Mouse (Mus musculus): ENCODE data around the gene Ptprn2. TPM values are rescaled to one million over a fixed set of nuclear protein-coding genes. Genes with fewer than 3 reads are reported as not detected.

Gene Ptprn2
- total RNA-seq, 2 experiments from 2014 or later: 0.12 to 0.19 TPM

DNA sequence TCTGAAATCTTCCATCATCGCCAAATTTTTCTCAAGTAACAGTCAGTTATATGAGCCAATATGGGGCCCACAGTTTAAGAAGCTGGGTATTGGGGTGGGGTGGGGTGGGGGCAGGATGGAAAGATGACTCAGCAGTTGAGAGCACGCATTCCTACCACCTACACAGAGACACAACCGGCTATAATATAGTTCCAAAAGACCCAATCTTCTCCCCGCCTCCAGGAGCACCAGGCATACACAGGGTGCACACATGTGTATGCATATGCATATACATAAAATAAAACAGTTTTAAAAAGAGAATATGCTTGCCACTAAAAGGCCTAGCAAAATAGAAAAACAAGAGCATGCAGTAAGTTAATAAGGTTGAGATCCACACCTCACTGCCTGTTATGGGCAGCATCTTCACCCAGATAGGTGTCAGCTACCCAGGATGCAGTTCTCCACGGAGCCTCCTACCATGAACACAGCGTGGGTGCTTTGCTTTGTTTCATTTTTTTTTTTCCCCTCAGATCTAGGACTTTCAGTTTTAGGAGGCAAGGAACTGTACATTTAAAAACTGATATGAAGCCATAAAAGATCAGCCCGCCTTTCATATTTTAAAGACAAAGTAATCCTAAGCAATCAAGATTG lies 783.1 kb downstream of the Ptprn2 start:
- no peak for DNase-seq
- intact Hi-C loops (cut with DNase I): no loop called here

GRCm38 (mm10) chr12:117269310-117269709 lies 783.8 kb downstream of the Ptprn2 start:
- intact Hi-C loops (cut with DNase I): no loop called here
- DNase-seq: no peak

- no peak for DNase-seq
- intact Hi-C loops (cut with DNase I): no loop called here
Observed at GRCm38 (mm10) chr12:117270199-117270598, 784.7 kb downstream of the Ptprn2 start.

DNA sequence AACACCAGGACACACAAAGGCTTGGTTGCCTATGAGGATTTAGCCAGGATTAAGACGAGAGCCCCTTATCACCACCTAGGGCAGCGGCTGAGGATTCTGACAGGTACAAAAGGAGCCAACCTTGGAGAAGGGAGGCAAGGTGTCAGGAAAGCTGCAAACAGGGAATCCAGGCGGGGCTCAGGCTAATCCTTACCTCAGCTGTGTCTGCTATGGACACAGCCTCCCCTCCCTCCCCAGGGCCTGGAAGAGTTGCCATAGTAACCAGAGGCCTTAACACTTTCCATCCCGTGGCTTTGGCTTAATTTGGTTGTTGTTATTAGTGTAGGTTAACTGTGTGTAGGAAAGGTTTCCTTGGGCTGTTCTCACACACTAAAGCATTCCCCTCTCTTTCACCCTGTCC lies 787.6 kb downstream of the Ptprn2 start:
- intact Hi-C loops (cut with DNase I): no loop called here
- no peak for DNase-seq

DNA sequence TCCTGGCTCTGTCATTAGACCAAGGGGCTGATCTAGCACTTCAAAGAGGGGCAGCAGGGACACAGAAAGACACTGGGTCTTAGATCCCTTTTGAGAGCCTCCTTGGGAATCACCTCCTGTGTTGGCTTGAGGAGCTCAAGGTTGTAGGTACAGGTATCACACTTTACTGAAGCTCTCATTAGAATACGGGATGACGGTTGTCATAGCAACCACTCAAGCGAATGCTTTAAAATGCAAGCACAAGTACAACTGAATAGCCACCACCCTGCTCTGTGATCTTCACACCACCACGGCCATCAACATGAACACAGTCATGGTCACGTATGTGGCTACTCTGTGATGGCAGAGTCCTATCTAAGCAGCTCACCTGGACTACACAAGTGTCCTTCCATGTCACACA lies 789.1 kb downstream of the Ptprn2 start:
- DNase-seq: no peak
- intact Hi-C loops (cut with DNase I): no loop called here

GRCm38 (mm10) chr12:117280790-117281189 lies 795.3 kb downstream of the Ptprn2 start:
- intact Hi-C loops (cut with DNase I): no loop called here
- no peak for DNase-seq

DNA sequence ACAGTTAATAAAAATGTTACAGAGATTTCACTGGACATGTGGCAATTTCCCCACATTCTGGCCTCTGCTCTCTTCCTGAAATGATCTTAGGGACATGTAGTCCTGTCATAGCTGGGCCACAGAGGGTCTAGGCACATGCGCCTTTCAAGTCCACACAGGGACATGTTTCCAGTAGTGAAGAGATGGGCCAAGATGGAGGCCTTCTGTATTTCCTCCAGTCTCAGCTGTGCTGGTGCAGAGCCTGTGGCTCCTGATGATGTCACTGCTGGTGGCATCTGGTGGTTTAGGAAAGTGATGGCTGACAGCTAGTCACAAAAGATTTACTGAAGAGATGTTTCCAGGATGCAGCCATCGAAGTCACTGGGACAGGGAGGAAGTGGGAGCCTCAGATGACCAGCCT lies 797.1 kb downstream of the Ptprn2 start:
- intact Hi-C loops (cut with DNase I): no loop called here
- DNase-seq: no peak

DNA sequence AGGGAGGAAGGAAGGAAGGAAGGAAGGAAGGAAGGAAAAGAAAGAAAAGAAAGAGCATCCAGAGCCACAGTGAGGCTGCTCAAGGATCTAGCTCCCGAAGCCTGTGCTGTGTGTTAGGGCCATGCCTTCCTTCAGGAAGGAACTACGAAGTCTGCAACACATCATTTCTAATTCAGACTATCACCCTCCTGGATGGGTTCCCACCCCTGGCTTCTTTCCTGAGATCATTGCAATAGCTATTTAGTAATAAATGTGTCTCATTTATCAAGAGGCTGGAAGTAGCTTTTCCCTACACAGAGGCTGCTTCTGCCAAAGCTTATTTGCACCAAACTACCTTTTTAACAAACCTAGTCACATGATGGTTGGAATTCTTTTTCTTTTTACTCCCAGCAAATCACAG lies 801.9 kb downstream of the Ptprn2 start:
- intact Hi-C loops (cut with DNase I): no loop called here
- peak; percentile 7 to 23 for DNase-seq

DNA sequence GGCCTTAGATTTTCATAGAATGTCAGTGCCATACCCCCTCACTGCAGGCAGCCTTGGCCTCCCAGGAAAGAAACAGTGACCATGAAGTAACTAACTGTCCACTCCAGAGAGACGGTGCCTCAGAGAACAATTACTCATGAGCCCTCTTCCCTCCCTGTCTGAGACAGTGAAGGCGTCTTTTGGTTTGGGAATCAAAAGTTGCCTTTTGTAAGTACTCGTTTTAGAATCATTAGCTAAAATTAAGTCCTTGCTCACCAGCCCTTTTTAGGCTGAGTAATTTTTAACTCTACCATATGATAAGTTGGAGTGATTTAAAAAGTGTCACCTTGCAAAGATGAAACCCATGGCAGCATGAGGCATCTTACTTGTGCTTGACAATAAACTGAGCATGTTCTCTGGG lies 806.4 kb downstream of the Ptprn2 start:
- DNase-seq: no peak
- intact Hi-C loops (cut with DNase I): no loop called here

DNA sequence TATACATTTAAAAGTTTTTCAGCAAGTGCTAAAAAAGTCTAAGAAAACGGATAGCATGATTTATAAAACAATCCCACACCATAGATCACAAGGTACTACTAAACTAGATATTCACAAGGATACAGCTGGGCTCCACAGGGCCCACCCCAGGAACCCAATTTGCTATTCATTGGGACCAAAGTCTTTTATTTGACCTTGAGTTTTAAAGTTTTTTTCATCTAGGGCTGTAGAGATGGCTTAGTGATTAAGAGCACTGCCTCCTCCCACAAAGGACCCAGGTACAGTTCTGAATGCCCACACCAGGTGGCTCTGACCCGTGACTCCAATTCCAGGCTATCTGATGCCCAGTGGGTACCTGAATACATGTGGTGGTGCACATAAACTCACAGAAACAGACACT lies 811.3 kb downstream of the Ptprn2 start:
- DNase-seq: no peak

GRCm38 (mm10) chr12:117299084-117299483 lies 813.6 kb downstream of the Ptprn2 start:
- DNase-seq: no peak
- intact Hi-C loops (cut with DNase I): no loop called here

More for the DNA sequence above, 811.3 kb downstream of the Ptprn2 start:
- intact Hi-C loops (cut with DNase I): no loop called here

- intact Hi-C loops (cut with DNase I): no loop called here
- no peak for DNase-seq
Observed at GRCm38 (mm10) chr12:117304751-117305624, 819.5 kb downstream of the Ptprn2 start.

GRCm38 (mm10) chr12:117305625-117306105 lies 820.1 kb downstream of the Ptprn2 start:
- no peak for DNase-seq
- intact Hi-C loops (cut with DNase I): no loop called here

- no peak for DNase-seq
- intact Hi-C loops (cut with DNase I): no loop called here
Observed at GRCm38 (mm10) chr12:117312079-117312478, 826.6 kb downstream of the Ptprn2 start.

- intact Hi-C loops (cut with DNase I): no loop called here
- DNase-seq: no peak
Observed at GRCm38 (mm10) chr12:117314987-117315386, 829.5 kb downstream of the Ptprn2 start.

DNA sequence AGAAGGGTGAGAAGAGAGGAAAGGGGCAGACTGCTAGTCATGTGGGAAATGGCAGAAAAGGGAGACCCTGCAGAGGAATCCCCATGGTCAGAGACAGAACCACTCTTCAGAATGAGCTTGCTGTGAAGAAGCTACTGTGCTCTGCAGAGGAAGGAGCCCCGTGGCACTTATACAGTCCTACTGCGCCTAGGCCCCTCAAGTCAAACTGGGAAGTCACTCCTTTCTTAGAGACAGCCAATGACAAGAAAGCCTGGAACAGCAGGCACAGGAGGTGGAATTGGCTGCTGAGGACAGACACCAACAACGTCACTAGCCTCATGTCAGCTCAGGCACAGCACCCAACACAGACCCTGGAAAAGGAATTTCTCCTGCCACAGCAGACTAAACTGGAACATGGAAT lies 830.1 kb downstream of the Ptprn2 start:
- no peak for DNase-seq

GRCm38 (mm10) chr12:117318229-117318628 lies 832.7 kb downstream of the Ptprn2 start:
- intact Hi-C loops (cut with DNase I): no loop called here
- DNase-seq: no peak

More for the DNA sequence above, 830.1 kb downstream of the Ptprn2 start:
- intact Hi-C loops (cut with DNase I): no loop called here

DNA sequence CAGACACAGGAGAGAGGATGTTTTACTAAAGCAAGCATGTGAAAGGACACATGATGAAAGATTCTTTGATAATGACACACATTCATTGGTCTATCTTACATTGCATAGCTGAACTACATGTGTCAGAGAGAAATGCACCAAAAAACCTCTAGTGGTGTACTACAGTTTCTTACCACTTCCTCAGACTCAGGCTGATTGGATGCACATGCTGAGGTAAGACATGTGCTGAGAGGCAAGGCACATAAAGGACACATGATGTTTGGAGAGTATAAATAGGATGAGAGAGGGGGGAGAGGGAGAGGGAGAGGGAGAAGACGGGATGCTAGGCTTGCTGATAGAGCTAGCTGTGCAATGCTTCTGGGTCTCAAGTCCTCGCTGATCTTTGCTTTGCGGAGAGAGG lies 837.5 kb downstream of the Ptprn2 start:
- no peak for DNase-seq
- intact Hi-C loops (cut with DNase I): loop anchor here (10.0 kb wide), 1 partner anchor 698 kb away; no protein-coding TSS in a partner anchor

Measured in heart, postnatal 14 days (tissue).